Mouse (Mus musculus): Measurements from ENCODE around the gene Drd3. TPM values are rescaled to one million over a fixed set of nuclear protein-coding genes. Genes with fewer than 3 reads are reported as not detected.

Drd3 gene
- total RNA-seq, 2 experiments from 2014 or later, result not detected

GRCm38 (mm10) chr16:43800119-43800721 lies 46.4 kb downstream of the Drd3 start:
- no peak for DNase-seq
- intact Hi-C loops (cut with DNase I), result loop anchor here (5.0 to 10.0 kb wide), 5 partner anchors 98 to 1523 kb away; no protein-coding TSS in a partner anchor

DNA sequence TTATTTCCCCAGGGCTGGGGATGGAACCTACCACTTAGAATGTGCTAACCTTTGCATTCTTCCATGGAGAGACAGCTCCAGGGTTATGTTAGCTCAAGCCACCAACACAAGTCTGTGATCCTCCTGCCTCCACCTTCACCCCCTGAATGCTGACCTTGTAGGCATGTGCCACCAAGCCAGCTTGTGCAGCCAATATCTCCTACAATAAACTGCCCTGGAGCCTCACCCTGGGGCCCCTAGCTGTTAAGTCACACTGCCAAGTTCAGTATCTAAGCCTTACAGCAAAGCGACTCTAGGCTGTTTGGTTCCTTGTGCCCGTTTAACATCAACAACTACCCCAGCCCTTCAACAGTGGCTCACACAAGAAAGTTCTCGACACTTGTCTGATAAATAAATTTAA lies 47.3 kb downstream of the Drd3 start:
- intact Hi-C loops (cut with DNase I), result loop anchor here (5.0 to 10.0 kb wide), 5 partner anchors 99 to 1524 kb away; no protein-coding TSS in a partner anchor
- no peak for DNase-seq

DNA sequence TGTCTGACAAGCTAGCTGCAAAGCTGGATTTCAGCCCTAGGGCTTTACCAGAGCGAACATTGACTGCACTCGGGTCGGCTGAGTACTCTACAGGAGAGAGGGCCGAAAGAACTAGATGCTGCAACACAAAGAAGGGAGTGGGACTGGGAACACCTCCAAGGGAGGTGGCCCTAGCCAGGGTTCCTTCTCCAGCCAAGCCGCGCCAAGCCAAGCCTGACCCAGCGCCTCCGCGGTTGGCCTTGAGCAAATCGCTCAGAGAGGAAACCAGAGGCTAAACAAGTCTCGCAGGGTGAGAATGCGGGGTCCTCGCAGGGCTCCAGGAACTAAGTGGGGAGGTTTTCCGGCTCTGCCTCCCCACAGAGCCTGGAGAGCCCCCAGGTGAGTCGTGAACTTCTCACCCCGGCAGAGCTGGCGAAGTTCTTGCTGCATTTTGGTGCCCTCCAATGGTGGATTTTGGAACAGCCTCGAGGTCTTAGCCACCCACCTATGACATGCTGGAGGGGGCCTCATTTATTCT lies 48.0 kb downstream of the Drd3 start:
- intact Hi-C loops (cut with DNase I), result loop anchor here (2.0 to 10.0 kb wide), 6 partner anchors 100 to 1525 kb away; no protein-coding TSS in a partner anchor
- peak; percentile 81 to 85 for DNase-seq

DNA sequence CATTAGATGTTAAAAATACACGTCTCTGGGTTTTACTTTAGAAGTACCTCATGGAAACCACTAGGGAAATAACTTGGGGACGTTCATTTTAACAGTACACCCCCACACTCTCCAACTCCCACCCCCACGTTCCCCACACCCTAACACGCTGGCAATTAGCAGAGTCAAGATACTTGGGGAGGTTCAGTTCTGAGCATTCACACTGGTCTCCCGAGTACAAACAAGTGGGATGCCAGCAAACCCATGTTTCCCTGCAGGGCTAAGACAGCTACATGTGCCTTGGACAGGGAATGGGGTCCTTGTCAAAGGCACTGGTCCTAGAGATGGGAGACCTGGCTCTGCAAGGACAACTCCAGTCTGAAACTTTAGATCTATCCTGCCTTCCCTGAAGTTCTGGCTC lies 48.6 kb downstream of the Drd3 start:
- intact Hi-C loops (cut with DNase I), result loop anchor here (2.0 to 10.0 kb wide), 6 partner anchors 100 to 1525 kb away; no protein-coding TSS in a partner anchor
- no peak for DNase-seq

- no peak for DNase-seq
- intact Hi-C loops (cut with DNase I), result loop anchor here (5.0 to 10.0 kb wide), 5 partner anchors 102 to 1527 kb away; no protein-coding TSS in a partner anchor
These were observed 50.5 kb downstream of the Drd3 start for GRCm38 (mm10) chr16:43804364-43804763.

DNA sequence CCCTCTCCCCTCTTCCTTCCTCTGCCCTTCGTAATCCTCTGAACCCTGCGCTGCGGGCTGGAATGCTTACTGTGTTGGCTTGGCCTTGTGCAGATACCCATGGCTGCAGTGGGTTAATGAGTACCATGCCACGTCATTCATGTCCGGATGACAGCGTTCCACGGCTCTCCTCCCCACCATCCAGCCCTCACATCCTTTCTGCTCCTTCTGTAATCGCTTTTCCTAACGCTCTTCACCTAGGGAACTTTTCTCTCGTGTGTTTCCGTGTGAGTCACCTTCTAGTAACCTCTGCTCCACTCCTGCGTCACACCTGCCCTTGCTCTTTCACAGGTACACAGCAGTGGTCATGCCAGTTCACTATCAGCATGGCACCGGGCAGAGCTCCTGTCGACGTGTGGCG lies 53.2 kb downstream of the Drd3 start:
- no peak for DNase-seq
- intact Hi-C loops (cut with DNase I), result loop anchor here (10.0 kb wide), 1 partner anchor 232 kb away; no protein-coding TSS in a partner anchor

DNA sequence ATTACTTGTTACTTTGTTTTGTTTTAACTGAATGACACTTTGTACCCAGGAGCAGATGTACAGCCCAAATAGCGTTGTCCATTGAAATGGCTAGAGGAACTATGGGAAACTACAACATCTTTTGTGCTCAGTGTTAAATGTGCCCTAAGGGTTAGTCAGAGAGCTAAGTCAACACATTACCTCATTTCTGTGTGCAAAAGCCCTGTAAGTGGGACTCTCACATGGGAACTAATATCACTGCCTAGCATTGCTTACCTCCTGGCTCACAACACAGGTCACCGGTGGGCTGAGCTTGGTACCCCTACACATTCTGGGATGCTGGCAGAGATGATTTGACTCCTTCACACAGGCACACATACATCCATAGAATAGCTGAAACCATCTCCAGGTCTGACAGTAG lies 55.6 kb downstream of the Drd3 start:
- intact Hi-C loops (cut with DNase I), result loop anchor here (10.0 kb wide), 1 partner anchor 235 kb away; no protein-coding TSS in a partner anchor
- DNase-seq, result no peak

GRCm38 (mm10) chr16:43811402-43811801 lies 57.6 kb downstream of the Drd3 start:
- DNase-seq, result no peak
- intact Hi-C loops (cut with DNase I), result no loop called here

DNA sequence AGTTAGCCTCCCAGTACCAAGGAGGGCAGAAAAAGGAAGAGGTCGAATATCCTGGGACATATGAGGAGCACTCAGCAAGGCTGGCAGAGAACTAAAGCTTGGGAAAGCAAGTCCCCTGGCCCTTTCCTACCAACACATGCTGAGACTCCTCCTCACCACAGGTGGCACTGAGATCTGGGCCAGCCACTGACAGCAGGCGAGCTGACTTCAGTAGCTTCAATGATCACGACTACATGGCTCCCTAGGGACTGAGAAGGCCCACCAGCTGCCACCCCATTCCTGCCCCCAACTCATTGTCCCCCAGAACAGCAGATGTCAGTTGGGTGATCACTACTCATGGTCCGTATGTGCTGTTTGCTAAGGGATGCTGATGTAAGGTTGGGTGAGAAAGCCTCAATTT lies 60.8 kb downstream of the Drd3 start:
- intact Hi-C loops (cut with DNase I), result no loop called here
- no peak for DNase-seq

GRCm38 (mm10) chr16:43816321-43816720 lies 62.5 kb downstream of the Drd3 start:
- intact Hi-C loops (cut with DNase I), result no loop called here
- no peak for DNase-seq

- no peak for DNase-seq
- intact Hi-C loops (cut with DNase I), result no loop called here
These were observed 64.6 kb downstream of the Drd3 start for GRCm38 (mm10) chr16:43818404-43818803.

- intact Hi-C loops (cut with DNase I), result no loop called here
- no peak for DNase-seq
These were observed 73.7 kb downstream of the Drd3 start for GRCm38 (mm10) chr16:43827492-43827891.

DNA sequence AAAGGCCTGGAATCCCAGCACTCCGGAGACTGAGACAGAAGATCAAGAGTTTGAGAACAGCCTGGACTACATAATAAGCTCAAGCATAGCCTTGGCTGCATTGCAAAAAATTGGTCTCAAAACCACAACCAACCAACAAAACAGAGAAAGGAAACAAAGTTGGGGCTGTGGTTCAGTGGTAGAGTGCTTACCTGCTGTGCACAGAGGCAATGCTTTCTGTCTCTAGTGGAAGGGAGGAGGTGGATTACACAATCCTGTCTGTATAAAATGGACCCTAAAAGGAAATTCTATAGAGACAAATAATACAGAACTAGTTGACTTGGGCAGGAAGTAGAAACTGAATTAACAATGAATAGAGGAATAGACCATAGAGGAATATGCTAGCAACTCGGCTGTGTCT lies 78.1 kb downstream of the Drd3 start:
- intact Hi-C loops (cut with DNase I), result no loop called here
- DNase-seq, result no peak

- intact Hi-C loops (cut with DNase I), result no loop called here
- no peak for DNase-seq
These were observed 87.4 kb downstream of the Drd3 start for GRCm38 (mm10) chr16:43841236-43841635.

GRCm38 (mm10) chr16:43849839-43850238 lies 96.0 kb downstream of the Drd3 start:
- intact Hi-C loops (cut with DNase I), result no loop called here

GRCm38 (mm10) chr16:43858941-43859476 lies 105.2 kb downstream of the Drd3 start:
- no peak for DNase-seq
- intact Hi-C loops (cut with DNase I), result no loop called here

More at GRCm38 (mm10) chr16:43849839-43850238, 96.0 kb downstream of the Drd3 start:
- no peak for DNase-seq

GRCm38 (mm10) chr16:43860624-43861023 lies 106.8 kb downstream of the Drd3 start:
- no peak for DNase-seq

DNA sequence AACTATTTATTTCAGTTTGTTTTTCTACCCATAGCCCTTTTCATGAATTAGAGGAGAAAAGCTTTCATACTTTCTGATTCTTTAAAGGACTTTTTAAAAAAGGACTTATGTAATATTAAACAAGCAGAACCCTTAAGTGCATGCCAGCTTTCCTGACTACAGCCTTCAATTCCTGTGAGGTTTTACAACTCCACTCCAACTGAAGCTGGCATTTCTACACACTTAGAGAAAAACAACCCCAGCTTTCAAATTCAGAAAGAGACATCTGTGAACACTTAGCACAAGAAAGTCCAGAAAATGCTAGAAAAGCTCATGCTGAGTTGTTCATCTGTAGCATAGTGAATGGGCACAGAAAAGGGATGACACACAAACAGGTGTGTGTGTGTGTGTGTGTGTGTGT lies 116.0 kb downstream of the Drd3 start:
- no peak for DNase-seq
- intact Hi-C loops (cut with DNase I), result no loop called here

More at GRCm38 (mm10) chr16:43860624-43861023, 106.8 kb downstream of the Drd3 start:
- intact Hi-C loops (cut with DNase I), result no loop called here

- peak; percentile 7 to 11 for DNase-seq
- intact Hi-C loops (cut with DNase I), result no loop called here
These were observed 117.6 kb downstream of the Drd3 start for GRCm38 (mm10) chr16:43871419-43871818.
